Mouse (Mus musculus): ENCODE measurements at regions not wholly inside any gene's neighbourhood (a gene's known extent, or its start where the extent isn't known, plus 50 kb on each side); places are given as distances from the start of the nearest gene placed in this dataset.
A peak's percentile ranks its signal among the peaks of the same experiment; 100 is the strongest.

GRCm38 (mm10) chr4:80442711-80443110 lies 391.2 kb upstream of the Tyrp1 start:
- no peak for DNase-seq (ENCODE audit: low read depth, low spot score)

GRCm38 (mm10) chr4:80463615-80464014 lies 370.3 kb upstream of the Tyrp1 start:
- no peak for DNase-seq (ENCODE audit: low read depth, low spot score)

- DNase-seq (ENCODE audit: low read depth, low spot score) = no peak
Observed at GRCm38 (mm10) chr4:80475736-80476478, 358.0 kb upstream of the Tyrp1 start.

GRCm38 (mm10) chr4:80515087-80515486 lies 318.8 kb upstream of the Tyrp1 start:
- no peak for DNase-seq (ENCODE audit: low read depth, low spot score)

GRCm38 (mm10) chr4:80517476-80518285 lies 316.2 kb upstream of the Tyrp1 start:
- DNase-seq (ENCODE audit: low read depth, low spot score) = peak; percentile 55

- DNase-seq (ENCODE audit: low read depth, low spot score) = no peak
Observed at GRCm38 (mm10) chr4:80518589-80518988, 315.3 kb upstream of the Tyrp1 start.

GRCm38 (mm10) chr4:80539854-80540253 lies 294.1 kb upstream of the Tyrp1 start:
- DNase-seq (ENCODE audit: low read depth, low spot score) = no peak

GRCm38 (mm10) chr4:80545086-80545485 lies 288.8 kb upstream of the Tyrp1 start:
- no peak for DNase-seq (ENCODE audit: low read depth, low spot score)

GRCm38 (mm10) chr4:80589438-80589837 lies 244.5 kb upstream of the Tyrp1 start:
- no peak for DNase-seq (ENCODE audit: low read depth, low spot score)

GRCm38 (mm10) chr4:80628271-80628670 lies 205.7 kb upstream of the Tyrp1 start:
- no peak for DNase-seq (ENCODE audit: low read depth, low spot score)

- no peak for DNase-seq (ENCODE audit: low read depth, low spot score)
Observed at GRCm38 (mm10) chr4:80629251-80629650, 204.7 kb upstream of the Tyrp1 start.

GRCm38 (mm10) chr4:80630260-80630659 lies 203.7 kb upstream of the Tyrp1 start:
- no peak for DNase-seq (ENCODE audit: low read depth, low spot score)

GRCm38 (mm10) chr4:80631041-80631440 lies 202.9 kb upstream of the Tyrp1 start:
- no peak for DNase-seq (ENCODE audit: low read depth, low spot score)

- no peak for DNase-seq (ENCODE audit: low read depth, low spot score)
Observed at GRCm38 (mm10) chr4:80631441-80631840, 202.5 kb upstream of the Tyrp1 start.

GRCm38 (mm10) chr4:80638381-80638780 lies 195.5 kb upstream of the Tyrp1 start:
- DNase-seq (ENCODE audit: low read depth, low spot score) = no peak
